Mouse (Mus musculus): ENCODE data around the gene Sycp2l.

- TF ChIP-seq CTCF (IDR thresholded peaks at IDR 0.05; ENCODE audit: insufficient read depth, low read length) (no peak), POLR2A (IDR thresholded peaks at IDR 0.05; ENCODE audit: borderline replicate concordance, extremely low read depth, low read depth, low read length) (no peak)
Measured at GRCm38 (mm10) chr13:41078690-41079420, 35.3 kb upstream of the Sycp2l start.

All from lung, adult 2 months (tissue).